Comparison of ENCODE assay signal across 8 mouse cellular contexts in genomic region chr2:91729571-91729970, GRCm38 (mm10). TPM values are rescaled to one million over a fixed set of nuclear protein-coding genes. Genes with fewer than 3 reads are reported as not detected.
DNase-seq lines count a peak whose midpoint lies in the region; ATAC-seq lines count a peak whose summit lies in the region.

No protein-coding gene starts in this region.

- peak overlapping the region; percentile 94; the same call in 1 of the 2 replicates for H3K9ac ChIP-seq in neural tube, embryonic 11.5 days (ENCODE audit: low read length)
- peak overlapping the region; percentile 96 for H3K9ac ChIP-seq in liver, embryonic 12.5 days

- no peak overlapping the region for H3K27ac ChIP-seq in neural tube, embryonic 11.5 days (ENCODE audit: low read depth, low read length)
- H3K27ac ChIP-seq in liver, embryonic 12.5 days = peak overlapping the region; percentile 94

- no peak for DNase-seq in neural tube, embryonic 11.5 days (ENCODE audit: low spot score)
- no peak for DNase-seq in neural tube, embryonic 10.5 days (ENCODE audit: extremely low spot score, low spot score)
- no peak for DNase-seq in adrenal gland, postnatal 4 days (ENCODE audit: low spot score in 2 of 2)
- DNase-seq in urinary bladder, postnatal 10 days (ENCODE audit: low spot score) = no peak
- DNase-seq in right cerebral cortex, adult 2 months (ENCODE audit: low spot score in 2 of 2) = no peak

- H3K27me3 ChIP-seq in erythroblast, embryonic 14.5 days (ENCODE audit: control insufficient read depth) = no peaks in the 10 kb centered on the region
- no peaks in the 10 kb centered on the region for H3K27me3 ChIP-seq in neural tube, embryonic 11.5 days (ENCODE audit: control insufficient read depth, insufficient read depth, low read length)
- no peaks in the 10 kb centered on the region for H3K27me3 ChIP-seq in liver, embryonic 12.5 days (replicated peaks)

- H3K9me3 ChIP-seq in erythroblast, embryonic 14.5 days (ENCODE audit: control insufficient read depth, low read length) = no peaks in the 10 kb centered on the region
- H3K9me3 ChIP-seq in neural tube, embryonic 11.5 days (ENCODE audit: control insufficient read depth, low read length) = no peaks in the 10 kb centered on the region
- H3K9me3 ChIP-seq in liver, embryonic 12.5 days (replicated peaks) = no peaks in the 10 kb centered on the region

- 29% methylated on average over 4 of the region's 4 CpGs for WGBS in neural tube, embryonic 11.5 days
- WGBS in liver, embryonic 12.5 days (ENCODE audit: insufficient replicate concordance) = 16% methylated on average over 4 of the region's 4 CpGs

- H3K36me3 ChIP-seq in erythroblast, embryonic 14.5 days (ENCODE audit: control insufficient read depth) = peaks cover 5% of the 10 kb centered on the region; the same call in 1 of the 2 replicates
- H3K36me3 ChIP-seq in neural tube, embryonic 11.5 days (ENCODE audit: control insufficient read depth, insufficient read depth, low read length) = no peaks in the 10 kb centered on the region
- peaks cover 4% of the 10 kb centered on the region; the same call in 1 of the 2 replicates for H3K36me3 ChIP-seq in liver, embryonic 12.5 days

- peak overlapping the region; percentile 43 for H3K4me2 ChIP-seq in neural tube, embryonic 11.5 days (ENCODE audit: low read depth)
- H3K4me2 ChIP-seq in liver, embryonic 12.5 days = peak overlapping the region; percentile 80

- no peak for ATAC-seq in erythroblast, adult 5-6 weeks (replicated peaks; ENCODE audit: low FRiP score, poor library complexity, severe bottlenecking)
- no peak for ATAC-seq in neural tube, embryonic 11.5 days (ENCODE audit: insufficient read depth, low FRiP score, low TSS enrichment)
- no peak for ATAC-seq in liver, embryonic 12.5 days

- peak overlapping the region; percentile 96 for H3K4me3 ChIP-seq in erythroblast, embryonic 14.5 days (replicated peaks)
- H3K4me3 ChIP-seq in neural tube, embryonic 11.5 days (ENCODE audit: low read depth, low read length) = peak overlapping the region; percentile 97
- peak overlapping the region; percentile 98 for H3K4me3 ChIP-seq in liver, embryonic 12.5 days

- H3K4me1 ChIP-seq in erythroblast, embryonic 14.5 days (ENCODE audit: control insufficient read depth) = peaks cover 30% of the 10 kb centered on the region
- peaks cover 3% of the 10 kb centered on the region; the same call in 1 of the 2 replicates for H3K4me1 ChIP-seq in neural tube, embryonic 11.5 days (ENCODE audit: control insufficient read depth, insufficient read depth, low read length)
- H3K4me1 ChIP-seq in liver, embryonic 12.5 days = peaks cover 25% of the 10 kb centered on the region

RNA-seq across cellular contexts. Expression of gene Ambra1, which starts 0.4 kb away (rescaled TPM):
- 1.8 and 2.0 TPM in 2 replicates for polyA plus RNA-seq in erythroblast, embryonic 14.5 days (2012)
- total RNA-seq in erythroblast, adult 5-6 weeks (2015; ENCODE audit: low replicate concordance) = 16.5 and 32.2 TPM in 2 replicates
- 15.8 and 30.9 TPM in 2 replicates for total RNA-seq in erythroblast, adult 5-6 weeks (2017; ENCODE audit: low replicate concordance)
- 21.3 and 21.5 TPM in 2 replicates for polyA plus RNA-seq in neural tube, embryonic 11.5 days (2014; fragmentation: Nextera tagmentation; extraction: Ambion mirVana)
- polyA plus RNA-seq in liver, embryonic 12.5 days (2016; fragmentation: Nextera tagmentation; extraction: Ambion mirVana) = 8.7 and 9.0 TPM in 2 replicates
- total RNA-seq in adrenal gland, postnatal 4 days (2021) = 10 to 100 TPM; 37.3 to 40.9 TPM

RNA-seq across cellular contexts. Expression of gene Harbi1, which starts 18.9 kb away (rescaled TPM):
- 0.04 and 0.15 TPM in 2 replicates for polyA plus RNA-seq in erythroblast, embryonic 14.5 days (2012)
- total RNA-seq in erythroblast, adult 5-6 weeks (2015; ENCODE audit: low replicate concordance) = 0.63 and 6.0 TPM in 2 replicates
- 1.9 and 2.5 TPM in 2 replicates for total RNA-seq in erythroblast, adult 5-6 weeks (2017; ENCODE audit: low replicate concordance)
- polyA plus RNA-seq in neural tube, embryonic 11.5 days (2014; fragmentation: Nextera tagmentation; extraction: Ambion mirVana) = 15.5 and 17.3 TPM in 2 replicates
- 8.4 and 10.6 TPM in 2 replicates for polyA plus RNA-seq in liver, embryonic 12.5 days (2016; fragmentation: Nextera tagmentation; extraction: Ambion mirVana)
- 10 to 100 TPM; 13.5 to 14.6 TPM for total RNA-seq in adrenal gland, postnatal 4 days (2021)

RNA-seq across cellular contexts. Expression of gene Atg13, which starts 19.2 kb away (rescaled TPM):
- polyA plus RNA-seq in erythroblast, embryonic 14.5 days (2012) = 3.5 and 4.3 TPM in 2 replicates
- 18.8 and 26.9 TPM in 2 replicates for total RNA-seq in erythroblast, adult 5-6 weeks (2015; ENCODE audit: low replicate concordance)
- total RNA-seq in erythroblast, adult 5-6 weeks (2017; ENCODE audit: low replicate concordance) = 7.0 and 15.3 TPM in 2 replicates
- polyA plus RNA-seq in neural tube, embryonic 11.5 days (2014; fragmentation: Nextera tagmentation; extraction: Ambion mirVana) = 37.9 and 38.3 TPM in 2 replicates
- 12.8 and 14.7 TPM in 2 replicates for polyA plus RNA-seq in liver, embryonic 12.5 days (2016; fragmentation: Nextera tagmentation; extraction: Ambion mirVana)
- 10 to 100 TPM; 62.3 to 64.2 TPM for total RNA-seq in adrenal gland, postnatal 4 days (2021)
